Mouse (Mus musculus) embryonic facial prominence, embryonic 15.5 days (tissue): ENCODE data around the gene Kcnmb2. TPM values are rescaled to one million over a fixed set of nuclear protein-coding genes. Genes with fewer than 3 reads are reported as not detected.

Experiments used
- ATAC-seq: fragments of 200-750 bp; cut with Nextera tagmentation; 2 replicates; pipeline ENCODE4 v1.8.0; 2017; ENCODE audit warnings: low read depth, moderate TSS enrichment; ENCODE audit not compliant: insufficient number of reproducible peaks, low FRiP score, low TSS enrichment
- H3K27ac ChIP-seq: fragments of 300-500 bp; sonication (generic); replicated peaks from 2 replicates; pipeline ENCODE4 v1.5.1; 2015; ENCODE audit warnings: mild to moderate bottlenecking, inconsistent platforms
- H3K27me3 ChIP-seq: fragments of 300-500 bp; sonication (generic); 2 replicates; pipeline ENCODE4 v1.6.1; 2015; ENCODE audit warnings: inconsistent platforms
- H3K36me3 ChIP-seq: fragments of 300-500 bp; sonication (generic); 2 replicates; pipeline ENCODE4 v1.6.1; 2015; ENCODE audit warnings: mild to moderate bottlenecking, inconsistent platforms
- H3K4me1 ChIP-seq: fragments of 300-500 bp; sonication (generic); 2 replicates; pipeline ENCODE4 v1.6.1; 2015; ENCODE audit warnings: inconsistent platforms
- H3K4me2 ChIP-seq: fragments of 300-500 bp; sonication (generic); replicated peaks from 2 replicates; pipeline ENCODE4 v1.6.1; 2015; ENCODE audit warnings: mild to moderate bottlenecking, inconsistent platforms
- H3K4me3 ChIP-seq: fragments of 300-500 bp; sonication (generic); replicated peaks from 2 replicates; pipeline ENCODE4 v1.5.1; 2015; ENCODE audit warnings: mild to moderate bottlenecking, inconsistent platforms
- H3K9ac ChIP-seq: fragments of 300-500 bp; sonication (generic); 2 replicates; pipeline ENCODE4 v1.6.1; 2015; ENCODE audit warnings: inconsistent platforms
- H3K9me3 ChIP-seq: fragments of 300-500 bp; sonication (generic); replicated peaks from 2 replicates; pipeline ENCODE4 v1.6.1; 2016; ENCODE audit warnings: inconsistent platforms
- WGBS: fragments of 180-500 bp; shearing (Covaris S2); methylation state at CpG from one replicate; pipeline ENCODE4 v1.1.7; 2015; 5-methylcytosine and 5-hydroxymethylcytosine counted together
- polyA plus RNA-seq: library from polyadenylated mRNA; unstranded; fragments of >200 nt; fragmentation: Nextera tagmentation; extraction: Ambion mirVana; gene quantifications from 2 replicates; pipeline ENCODE4 v1.2.1, GENCODE M21; 2015

The Kcnmb2 gene
- polyA plus RNA-seq, 1 experiment from 2014 or later, result 2.4 TPM

- Histone ChIP-seq H3K27me3 (no peaks in the 10 kb centered on the region), H3K36me3 (no peaks in the 10 kb centered on the region), H3K27ac (no peak overlapping the region), H3K4me2 (no peak overlapping the region), H3K4me1 (no peaks in the 10 kb centered on the region), H3K9me3 (no peaks in the 10 kb centered on the region), H3K9ac (no peak overlapping the region), H3K4me3 (no peak overlapping the region)
- 80% methylated on average over 12 of the region's 12 CpGs for WGBS
- no peak for ATAC-seq
These were observed 110.1 kb downstream of the Kcnmb2 start for GRCm38 (mm10) chr3:32012205-32012931.

DNA sequence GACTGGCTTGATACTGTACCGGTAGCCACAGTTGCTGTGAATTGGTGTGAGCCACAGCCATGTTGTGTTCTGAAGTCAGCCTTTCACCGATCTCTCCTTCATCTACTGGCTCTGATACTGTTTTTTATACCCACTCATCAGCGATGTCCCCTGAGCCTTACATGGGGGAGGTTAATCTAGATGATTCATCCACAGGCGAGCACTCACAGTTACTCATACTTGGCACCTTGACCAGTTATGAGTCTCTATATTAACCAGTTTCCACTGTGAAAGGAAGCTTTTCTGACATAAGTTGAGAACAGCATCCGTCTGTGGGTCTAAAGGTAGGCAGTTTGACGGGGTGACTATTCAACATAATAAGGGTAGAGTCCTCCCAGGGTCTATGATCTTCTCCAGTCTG lies 118.7 kb downstream of the Kcnmb2 start:
- Histone ChIP-seq H3K9me3 (no peaks in the 10 kb centered on the region), H3K27ac (no peak overlapping the region), H3K4me1 (no peaks in the 10 kb centered on the region), H3K36me3 (no peaks in the 10 kb centered on the region), H3K9ac (no peak overlapping the region), H3K4me3 (no peak overlapping the region), H3K4me2 (no peak overlapping the region), H3K27me3 (no peaks in the 10 kb centered on the region)
- no peak for ATAC-seq
- 90% methylated on average over 6 of the region's 6 CpGs for WGBS

- no peaks in the 10 kb centered on the region for H3K27me3 ChIP-seq
- H3K9me3 ChIP-seq, result no peaks in the 10 kb centered on the region
- H3K9ac ChIP-seq, result no peak overlapping the region
- H3K36me3 ChIP-seq, result no peaks in the 10 kb centered on the region
- no peak overlapping the region for H3K27ac ChIP-seq
- ATAC-seq, result no peak
- WGBS, result 76% methylated on average over 10 of the region's 10 CpGs
- no peaks in the 10 kb centered on the region for H3K4me1 ChIP-seq
- H3K4me3 ChIP-seq, result no peak overlapping the region
- H3K4me2 ChIP-seq, result no peak overlapping the region
These were observed 127.2 kb downstream of the Kcnmb2 start for GRCm38 (mm10) chr3:32029375-32030050.

GRCm38 (mm10) chr3:32032381-32032780 lies 130.1 kb downstream of the Kcnmb2 start:
- WGBS, result 62% methylated on average over 9 of the region's 9 CpGs
- no peaks in the 10 kb centered on the region for H3K9me3 ChIP-seq
- ATAC-seq, result no peak

DNA sequence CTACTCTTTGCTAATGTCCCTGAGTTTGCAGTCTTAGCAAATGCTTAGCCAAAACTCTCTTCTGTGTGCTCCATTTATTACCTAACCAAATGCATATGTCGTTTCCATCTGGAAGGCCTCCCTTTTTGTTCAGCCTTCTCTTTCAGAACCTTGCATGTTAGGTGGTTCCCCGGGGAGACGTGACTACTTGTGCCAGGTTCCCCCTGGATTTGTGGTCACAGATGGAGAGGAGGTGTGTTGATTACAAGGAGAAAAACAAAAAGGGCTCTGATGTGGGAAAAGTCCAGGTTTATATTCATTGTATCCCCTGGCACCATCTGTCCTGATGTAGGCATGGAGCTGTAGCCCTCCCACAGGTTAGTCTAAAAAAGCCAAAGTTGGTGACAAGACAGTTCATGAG lies 141.5 kb downstream of the Kcnmb2 start:
- no peaks in the 10 kb centered on the region for H3K9me3 ChIP-seq
- H3K9ac ChIP-seq, result no peak overlapping the region
- no peaks in the 10 kb centered on the region for H3K27me3 ChIP-seq
- H3K4me2 ChIP-seq, result no peak overlapping the region
- H3K27ac ChIP-seq, result no peak overlapping the region
- no peaks in the 10 kb centered on the region for H3K4me1 ChIP-seq
- WGBS, result 52% methylated on average over 3 of the region's 3 CpGs
- no peak overlapping the region for H3K4me3 ChIP-seq
- H3K36me3 ChIP-seq, result no peaks in the 10 kb centered on the region
- ATAC-seq, result no peak; the same call in 1 of the 2 replicates

More at GRCm38 (mm10) chr3:32032381-32032780, 130.1 kb downstream of the Kcnmb2 start:
- Histone ChIP-seq H3K4me1 (no peaks in the 10 kb centered on the region), H3K4me2 (no peak overlapping the region), H3K27ac (no peak overlapping the region), H3K36me3 (no peaks in the 10 kb centered on the region), H3K27me3 (no peaks in the 10 kb centered on the region), H3K9ac (no peak overlapping the region), H3K4me3 (no peak overlapping the region)

GRCm38 (mm10) chr3:32048777-32049176 lies 146.5 kb downstream of the Kcnmb2 start:
- H3K36me3 ChIP-seq, result no peaks in the 10 kb centered on the region
- no peak overlapping the region for H3K4me3 ChIP-seq
- H3K4me2 ChIP-seq, result no peak overlapping the region
- 76% methylated on average over 3 of the region's 3 CpGs for WGBS
- H3K4me1 ChIP-seq, result no peaks in the 10 kb centered on the region
- H3K9me3 ChIP-seq, result no peaks in the 10 kb centered on the region
- H3K9ac ChIP-seq, result no peak overlapping the region
- no peaks in the 10 kb centered on the region for H3K27me3 ChIP-seq
- no peak for ATAC-seq
- no peak overlapping the region for H3K27ac ChIP-seq

DNA sequence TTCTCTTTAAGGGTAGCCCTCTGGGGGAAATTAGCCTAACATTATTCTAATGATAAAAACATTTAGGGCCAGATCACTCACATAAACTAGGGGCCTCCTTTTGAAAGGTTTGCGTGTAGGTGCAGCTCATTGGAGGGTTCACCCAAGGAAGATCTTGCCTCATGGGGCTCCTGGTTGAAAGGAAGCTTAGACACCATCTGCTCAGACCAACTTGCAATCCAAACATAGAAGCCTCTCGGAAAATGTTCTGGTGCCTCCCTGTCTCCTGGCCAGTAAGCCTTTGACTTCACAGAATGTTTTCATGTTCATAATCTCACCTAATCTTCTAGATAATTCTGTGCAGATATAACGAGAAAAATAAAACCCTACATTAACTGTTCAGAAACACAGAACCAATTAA lies 150.3 kb downstream of the Kcnmb2 start:
- Histone ChIP-seq H3K27me3 (no peaks in the 10 kb centered on the region), H3K9me3 (no peaks in the 10 kb centered on the region), H3K4me2 (no peak overlapping the region), H3K9ac (no peak overlapping the region), H3K27ac (no peak overlapping the region), H3K4me1 (0 out of 2 replicates have a peak, but pooled peaks cover 4% of the 10 kb centered on the region), H3K4me3 (no peak overlapping the region), H3K36me3 (no peaks in the 10 kb centered on the region)
- no peak for ATAC-seq
- 60% methylated on average over 3 of the region's 3 CpGs for WGBS

DNA sequence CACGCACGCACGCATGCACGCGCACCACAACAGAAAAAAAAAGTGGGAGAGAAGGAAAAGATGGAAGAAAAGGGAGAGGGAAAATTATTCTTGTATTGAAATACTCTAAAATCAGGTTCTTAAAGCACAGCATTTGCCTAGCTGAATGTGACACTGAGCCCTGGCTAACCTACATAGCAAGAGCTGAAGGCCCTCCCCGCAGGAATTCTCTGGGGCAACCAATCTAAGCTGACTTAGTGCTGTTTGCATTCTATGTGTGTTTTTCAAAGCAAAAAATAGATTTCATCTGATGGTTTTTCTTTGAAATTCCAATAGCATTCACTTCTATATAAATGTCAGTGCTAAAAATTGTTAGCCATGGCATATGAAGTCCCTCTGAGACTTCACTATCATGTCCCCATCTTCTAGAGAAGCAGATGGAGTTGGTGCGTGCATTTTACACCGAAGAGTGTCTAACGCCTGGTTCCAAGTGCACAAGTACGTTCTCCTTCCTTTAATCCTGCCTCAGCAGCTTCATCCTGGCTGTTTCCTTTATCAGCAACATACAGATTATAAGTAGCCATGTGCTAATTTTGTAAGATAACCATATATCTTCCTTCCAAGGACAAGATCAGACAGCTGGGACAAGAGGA lies 151.4 kb downstream of the Kcnmb2 start:
- no peak for ATAC-seq
- Histone ChIP-seq H3K4me2 (no peak overlapping the region), H3K9me3 (no peaks in the 10 kb centered on the region), H3K27me3 (no peaks in the 10 kb centered on the region), H3K27ac (no peak overlapping the region), H3K9ac (no peak overlapping the region), H3K4me1 (0 out of 2 replicates have a peak, but pooled peaks cover 4% of the 10 kb centered on the region), H3K36me3 (no peaks in the 10 kb centered on the region), H3K4me3 (no peak overlapping the region)
- WGBS, result 86% methylated on average over 10 of the region's 10 CpGs

DNA sequence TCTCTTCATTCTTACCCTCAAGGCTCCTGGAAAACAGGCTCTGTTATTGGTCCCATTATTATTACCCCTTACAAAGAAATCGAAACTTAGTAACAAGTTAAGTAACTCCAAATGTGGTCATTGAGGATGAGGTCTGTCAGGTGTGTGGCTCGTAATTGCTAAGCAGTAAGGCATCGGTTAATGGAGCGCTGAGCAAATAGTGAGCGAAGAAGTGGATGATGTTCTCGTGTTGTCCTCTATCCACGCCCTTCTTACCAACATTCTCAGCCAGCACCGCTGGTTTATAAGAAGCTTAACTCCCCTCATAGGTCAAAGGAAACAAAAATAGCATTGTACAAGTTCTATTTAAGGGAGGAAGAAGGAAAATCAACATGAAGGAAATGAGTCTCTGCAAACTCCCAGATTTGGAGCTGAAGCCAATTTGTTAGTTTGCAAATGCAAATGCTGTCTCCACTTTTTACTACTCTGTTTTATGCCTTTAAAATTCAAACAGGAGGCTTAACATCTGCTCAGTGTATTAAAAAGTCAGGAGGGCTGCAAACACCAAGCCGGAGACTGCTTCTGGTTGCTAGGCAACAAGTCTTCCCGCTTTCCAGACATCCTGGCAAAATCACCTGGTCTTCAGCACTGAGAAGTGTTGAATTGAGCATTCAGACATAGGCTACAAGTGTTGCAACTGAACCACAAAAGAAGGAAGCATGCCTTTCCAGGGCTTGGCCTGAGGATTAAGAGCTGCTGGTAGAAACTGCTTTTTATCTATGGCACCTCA lies 157.8 kb downstream of the Kcnmb2 start:
- no peaks in the 10 kb centered on the region for H3K36me3 ChIP-seq
- H3K9me3 ChIP-seq, result no peaks in the 10 kb centered on the region
- 0 out of 2 replicates have a peak, but pooled peaks cover 8% of the 10 kb centered on the region for H3K4me1 ChIP-seq
- 48% methylated on average over 10 of the region's 10 CpGs for WGBS
- no peak overlapping the region for H3K27ac ChIP-seq
- no peaks in the 10 kb centered on the region for H3K27me3 ChIP-seq
- H3K4me3 ChIP-seq, result no peak overlapping the region
- no peak for ATAC-seq
- H3K9ac ChIP-seq, result no peak overlapping the region
- no peak overlapping the region for H3K4me2 ChIP-seq

- Histone ChIP-seq H3K36me3 (no peaks in the 10 kb centered on the region), H3K27me3 (no peaks in the 10 kb centered on the region), H3K9ac (no peak overlapping the region), H3K4me2 (no peak overlapping the region), H3K27ac (no peak overlapping the region), H3K4me3 (no peak overlapping the region), H3K4me1 (0 out of 2 replicates have a peak, but pooled peaks cover 3% of the 10 kb centered on the region), H3K9me3 (no peaks in the 10 kb centered on the region)
- WGBS, result 81% methylated on average over 3 of the region's 3 CpGs
- ATAC-seq, result no peak
These were observed 160.4 kb downstream of the Kcnmb2 start for GRCm38 (mm10) chr3:32062685-32063084.

GRCm38 (mm10) chr3:32063312-32063711 lies 161.0 kb downstream of the Kcnmb2 start:
- Histone ChIP-seq H3K4me1 (0 out of 2 replicates have a peak, but pooled peaks cover 3% of the 10 kb centered on the region), H3K4me2 (no peak overlapping the region), H3K4me3 (no peak overlapping the region), H3K27ac (no peak overlapping the region), H3K9me3 (no peaks in the 10 kb centered on the region), H3K36me3 (no peaks in the 10 kb centered on the region), H3K9ac (no peak overlapping the region), H3K27me3 (no peaks in the 10 kb centered on the region)
- no peak for ATAC-seq
- 71% methylated on average over 3 of the region's 3 CpGs for WGBS
